Mouse (Mus musculus): ENCODE results near the gene Trdn. TPM values are rescaled to one million over a fixed set of nuclear protein-coding genes. Genes with fewer than 3 reads are reported as not detected.

Trdn gene
- polyA plus RNA-seq, 1 experiment from 2014 or later = 10.7 TPM

Other genes with a start within 250 kb of the Trdn start
- gene Nkain2, start 190.1 kb upstream of the Trdn start, polyA plus RNA-seq (2015; fragmentation: Nextera tagmentation; extraction: Ambion mirVana) = 0.51 and 1.1 TPM in 2 replicates